Mouse (Mus musculus) bone marrow macrophage, adult 2 months (primary cell): ENCODE data around the gene Fbxl12. TPM values are rescaled to one million over a fixed set of nuclear protein-coding genes. Genes with fewer than 3 reads are reported as not detected.

Experiments
- H3K27ac ChIP-seq: 2 replicates; pipeline ENCODE4 v1.5.1; 2012; ENCODE audit warnings: low read depth, low read length; ENCODE audit not compliant: insufficient read depth
- H3K4me1 ChIP-seq: 2 replicates; pipeline ENCODE4 v1.6.1; 2012; ENCODE audit warnings: low read length; ENCODE audit not compliant: control insufficient read depth, insufficient read depth
- H3K4me3 ChIP-seq: 2 replicates; pipeline ENCODE4 v1.5.1; 2012; ENCODE audit warnings: mild to moderate bottlenecking, low read length, moderate library complexity; ENCODE audit not compliant: insufficient read depth
- CTCF ChIP-seq: IDR thresholded peaks from 2 replicates; pipeline ENCODE4 v1.5.1; 2012; ENCODE audit warnings: low read depth, mild to moderate bottlenecking, low read length, moderate library complexity
- POLR2A ChIP-seq: IDR thresholded peaks from 2 replicates; pipeline ENCODE4 v1.6.1; 2012; ENCODE audit warnings: mild to moderate bottlenecking, low read depth, low read length, borderline replicate concordance
- polyA plus RNA-seq: library from polyadenylated mRNA; stranded (reverse); fragments of >200 nt; gene quantifications from 2 replicates; pipeline ENCODE4 v1.2.4, GENCODE M21; 2012; ENCODE audit not compliant: missing spikeins, insufficient read depth, insufficient read length

Fbxl12 gene
- polyA plus RNA-seq, 1 experiment = 15.7 TPM

DNA sequence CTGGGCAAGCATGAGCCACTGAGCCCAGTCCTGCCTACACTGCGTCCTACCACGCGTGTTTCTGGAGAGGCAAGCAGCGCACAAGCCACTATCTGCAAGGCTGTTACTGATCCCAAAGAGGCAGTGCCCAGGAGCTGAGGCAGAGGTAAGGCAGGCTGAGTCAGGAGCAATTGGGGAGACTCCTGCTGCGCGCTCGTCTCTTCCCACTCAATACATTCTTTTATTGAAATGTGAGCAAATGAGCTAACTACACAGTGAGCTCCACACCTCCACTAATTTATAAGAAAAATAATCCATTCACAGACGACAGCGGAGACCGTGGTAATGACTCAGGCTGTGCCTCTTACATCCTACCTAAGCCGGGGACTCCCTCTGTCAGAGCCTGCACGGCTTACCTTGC lies 33.3 kb upstream of the Fbxl12 start:
- H3K4me1 ChIP-seq = no peaks in the 10 kb centered on the region
- no peak overlapping the region for H3K27ac ChIP-seq

DNA sequence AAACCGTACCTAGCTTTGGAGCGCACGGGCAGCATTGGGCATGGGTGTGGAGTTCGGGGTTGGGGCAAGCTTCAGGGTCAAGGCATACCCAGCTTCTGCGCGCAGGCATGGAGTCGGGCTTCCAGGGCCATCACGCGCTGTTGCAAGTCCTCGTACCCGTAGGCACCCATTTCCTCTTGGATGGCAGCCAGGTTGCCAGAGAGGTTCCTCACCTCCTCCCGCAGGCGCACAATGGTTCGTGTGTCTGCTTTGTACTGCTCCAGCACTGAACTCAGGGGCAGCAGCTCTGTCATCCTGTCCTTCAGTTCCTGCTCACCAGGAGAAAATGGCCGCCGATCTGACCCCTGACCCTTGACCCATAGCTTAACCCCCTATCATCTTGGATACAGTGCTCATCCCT lies 27.5 kb upstream of the Fbxl12 start:
- no peak overlapping the region for H3K4me3 ChIP-seq

More for the DNA sequence above, 33.3 kb upstream of the Fbxl12 start:
- H3K4me3 ChIP-seq = no peak overlapping the region
- TF ChIP-seq POLR2A = no peak
- TF ChIP-seq CTCF = no peak

DNA sequence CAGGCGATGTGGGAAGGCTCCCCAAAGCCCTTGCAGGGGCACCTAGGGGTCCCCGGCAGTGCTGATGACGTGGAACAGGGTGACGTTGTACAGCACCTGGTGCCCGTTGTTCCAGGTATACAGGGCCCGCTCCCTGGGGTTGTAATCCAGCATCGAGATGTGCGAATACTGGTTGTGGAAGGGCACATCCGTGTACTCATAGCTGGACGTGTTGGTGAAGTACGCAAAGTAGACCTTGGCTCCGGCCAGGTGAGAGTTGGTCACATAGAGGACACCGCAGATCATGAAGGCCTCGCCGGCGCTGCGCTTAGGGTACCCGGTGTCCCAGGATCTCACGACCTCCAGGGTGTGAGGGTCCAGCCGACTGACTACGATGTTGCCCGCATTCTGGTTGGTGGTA lies 23.5 kb upstream of the Fbxl12 start:
- TF ChIP-seq CTCF = no peak
- TF ChIP-seq POLR2A = no peak
- Histone ChIP-seq H3K4me1 (peaks cover 7% of the 10 kb centered on the region), H3K4me3 (no peak overlapping the region), H3K27ac (no peak overlapping the region)

More for the DNA sequence above, 27.5 kb upstream of the Fbxl12 start:
- Histone ChIP-seq H3K27ac (no peak overlapping the region), H3K4me1 (peaks cover 7% of the 10 kb centered on the region)
- TF ChIP-seq POLR2A = no peak
- no peak for TF ChIP-seq CTCF

DNA sequence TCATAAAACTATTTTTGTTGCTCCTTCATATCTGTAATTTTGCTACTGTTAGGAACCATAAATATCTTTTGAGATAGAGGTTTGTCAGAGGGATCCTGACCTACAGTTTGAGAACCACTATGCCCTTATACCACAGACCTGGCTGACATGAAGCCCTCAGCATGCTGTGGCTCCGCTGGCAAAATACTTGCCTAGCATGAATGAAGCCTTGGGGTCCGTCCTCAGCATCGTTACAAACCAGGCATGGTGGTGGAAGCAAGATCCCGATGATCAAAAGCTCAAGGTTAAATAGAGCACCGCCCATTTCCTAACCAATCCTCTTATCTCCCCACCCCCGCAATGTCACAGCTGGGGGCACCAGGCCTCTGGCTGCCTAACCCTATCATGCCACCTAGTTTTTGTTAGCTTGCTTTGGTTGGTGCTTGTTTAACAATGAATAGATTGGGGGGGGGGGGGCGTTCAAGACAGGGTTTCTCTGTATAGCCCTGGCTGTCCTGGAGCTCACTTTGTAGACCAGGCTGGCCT lies 22.0 kb upstream of the Fbxl12 start:
- Histone ChIP-seq H3K4me1 (peaks cover under 1% of the 10 kb centered on the region; the same call in 1 of the 2 replicates), H3K4me3 (no peak overlapping the region)
- TF ChIP-seq CTCF (no peak), POLR2A (no peak)

DNA sequence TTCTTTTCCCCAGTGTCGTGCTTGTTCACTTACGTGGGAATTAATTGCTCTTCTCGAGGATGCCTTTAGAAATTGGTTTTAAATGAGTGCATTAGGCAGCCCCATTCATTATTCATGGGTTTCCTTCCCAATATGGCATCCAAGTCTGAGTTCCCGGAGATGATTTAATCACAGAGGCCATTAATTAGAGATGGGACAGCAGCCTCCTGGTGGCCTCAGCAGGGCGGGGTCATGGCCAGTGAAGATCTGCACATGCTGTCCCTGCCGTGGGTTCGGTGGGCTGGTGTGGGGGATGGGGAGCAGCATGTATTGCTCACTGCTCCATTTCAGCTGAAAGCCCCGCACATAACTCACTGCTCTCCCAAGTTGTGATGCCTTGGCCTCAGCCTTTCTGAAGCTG lies 21.4 kb upstream of the Fbxl12 start:
- Histone ChIP-seq H3K4me1 (no peaks in the 10 kb centered on the region), H3K27ac (no peak overlapping the region)
- no peak for TF ChIP-seq POLR2A
- no peak for TF ChIP-seq CTCF

More for the DNA sequence above, 22.0 kb upstream of the Fbxl12 start:
- H3K27ac ChIP-seq = no peak overlapping the region

DNA sequence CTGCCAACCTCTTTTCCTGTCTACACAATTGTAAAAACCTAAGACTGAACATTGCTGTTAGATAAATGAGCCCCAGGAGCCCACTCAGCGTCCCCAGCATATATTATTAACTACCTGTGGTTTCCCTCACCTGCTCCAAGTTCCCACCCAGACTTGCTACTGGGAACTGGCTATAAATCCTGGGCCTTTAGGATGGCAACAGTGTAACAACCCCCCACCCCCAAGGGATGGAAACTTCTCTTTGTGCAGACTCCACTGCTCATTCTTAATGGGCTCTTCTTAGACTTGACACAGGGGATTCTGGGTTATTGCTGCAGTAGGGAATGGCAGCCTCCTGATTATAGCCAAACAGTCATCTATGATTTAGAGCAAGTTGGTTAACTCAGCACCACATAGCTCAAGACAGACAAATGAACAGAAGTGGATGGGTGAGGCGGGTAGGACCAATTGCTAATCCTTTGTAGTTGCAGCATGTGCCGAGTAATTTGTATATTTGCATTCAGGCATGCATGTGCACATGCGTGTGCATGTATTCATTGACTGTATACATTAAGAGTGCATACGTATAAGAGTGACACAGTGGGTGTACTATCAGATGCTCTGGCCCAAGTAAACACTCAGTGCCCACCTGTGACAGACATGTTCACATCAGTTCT lies 20.5 kb upstream of the Fbxl12 start:
- TF ChIP-seq CTCF (no peak), POLR2A (no peak)
- Histone ChIP-seq H3K27ac (no peak overlapping the region), H3K4me3 (no peak overlapping the region), H3K4me1 (no peaks in the 10 kb centered on the region)

More for the DNA sequence above, 21.4 kb upstream of the Fbxl12 start:
- no peak overlapping the region for H3K4me3 ChIP-seq

DNA sequence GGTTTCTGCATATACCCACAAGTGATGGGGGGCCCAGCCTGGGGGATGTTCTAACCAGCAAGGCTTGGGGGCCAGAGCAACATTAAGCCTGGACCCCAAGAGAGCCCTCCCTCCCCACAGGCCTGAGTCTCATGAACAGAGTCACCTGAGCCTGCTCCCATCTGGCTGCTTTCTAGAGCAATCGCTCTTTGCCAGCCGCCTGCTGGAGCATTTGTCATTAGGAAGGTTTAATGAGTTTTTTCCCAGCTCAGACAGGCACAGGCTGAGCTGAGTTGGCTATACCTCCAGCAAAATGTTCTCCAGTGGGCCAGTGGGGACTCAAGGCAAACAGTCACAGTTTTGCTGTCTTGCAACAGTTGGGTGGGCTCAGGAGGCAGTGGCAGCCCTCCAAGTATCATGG lies 19.8 kb upstream of the Fbxl12 start:
- Histone ChIP-seq H3K4me1 (no peaks in the 10 kb centered on the region), H3K27ac (no peak overlapping the region), H3K4me3 (no peak overlapping the region)
- TF ChIP-seq CTCF = no peak
- TF ChIP-seq POLR2A = no peak

DNA sequence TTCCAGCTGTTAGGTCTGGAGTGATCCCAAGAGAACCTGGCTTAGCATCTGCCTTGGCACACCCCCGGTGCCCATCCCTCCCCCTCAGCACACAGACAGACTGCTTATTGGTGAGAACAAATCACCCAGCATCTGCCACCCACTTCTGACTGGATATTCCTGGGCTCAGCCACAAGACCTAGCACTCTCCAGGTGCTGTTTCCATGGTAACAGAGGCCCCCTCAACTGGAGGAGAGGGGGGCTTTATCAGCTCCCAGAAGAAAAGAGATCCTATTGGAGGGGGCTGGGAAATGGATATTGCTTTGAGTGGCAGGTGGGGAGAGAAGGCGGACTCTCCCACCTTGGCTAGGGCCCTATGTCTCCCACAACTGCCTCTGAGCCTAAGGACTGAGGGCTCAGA lies 19.4 kb upstream of the Fbxl12 start:
- Histone ChIP-seq H3K4me1 (no peaks in the 10 kb centered on the region), H3K27ac (no peak overlapping the region), H3K4me3 (no peak overlapping the region)
- TF ChIP-seq CTCF (no peak), POLR2A (no peak)

DNA sequence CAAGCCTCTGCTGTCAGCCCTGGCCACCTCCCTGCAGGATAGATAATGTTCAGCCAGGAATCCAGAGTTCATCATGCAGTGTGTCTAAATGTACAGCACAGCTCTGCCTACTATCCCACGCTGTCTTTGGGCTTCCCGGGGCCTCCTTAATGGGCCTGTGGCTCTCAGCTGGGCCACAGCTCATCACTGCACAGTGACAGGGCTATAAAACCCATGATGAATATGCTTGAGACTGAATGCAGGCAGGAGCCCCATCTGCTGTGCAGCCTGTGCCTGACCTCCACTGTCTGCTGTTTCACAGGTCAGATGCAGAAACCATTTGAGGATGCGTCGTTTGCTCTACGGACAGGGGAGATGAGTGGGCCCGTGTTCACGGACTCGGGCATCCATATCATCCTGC lies 18.3 kb upstream of the Fbxl12 start:
- TF ChIP-seq POLR2A (no peak), CTCF (no peak)
- no peak overlapping the region for H3K27ac ChIP-seq
- H3K4me1 ChIP-seq = no peaks in the 10 kb centered on the region
- H3K4me3 ChIP-seq = no peak overlapping the region

DNA sequence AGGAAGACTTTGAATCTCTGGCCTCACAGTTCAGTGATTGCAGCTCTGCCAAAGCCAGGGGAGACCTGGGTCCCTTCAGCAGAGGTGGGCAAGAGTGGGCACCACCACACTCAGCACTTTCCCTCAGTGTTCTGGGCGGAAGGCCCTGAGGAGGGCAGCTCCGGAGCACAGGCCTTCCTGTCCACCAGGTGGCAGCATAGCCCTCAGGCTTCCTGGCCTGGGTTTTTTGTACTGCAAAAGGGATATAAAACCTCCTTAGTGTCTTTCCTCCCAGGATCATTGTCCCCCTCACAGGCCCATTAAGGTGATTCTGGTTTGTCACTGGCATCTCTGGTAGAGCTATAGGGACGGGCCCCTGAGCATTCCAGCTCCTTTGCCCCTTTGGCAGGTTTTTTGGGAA lies 17.8 kb upstream of the Fbxl12 start:
- no peak for TF ChIP-seq POLR2A
- peak; percentile 57 for TF ChIP-seq CTCF
- H3K4me1 ChIP-seq = no peaks in the 10 kb centered on the region
- H3K27ac ChIP-seq = no peak overlapping the region
- no peak overlapping the region for H3K4me3 ChIP-seq
